Mouse (Mus musculus) NIH3T3 (cell line): ENCODE data around the gene Mogs.

Experiments
- DNase-seq: peaks from one replicate; pipeline ENCODE4 v3.0.0-alpha.2; 2012; ENCODE audit warnings: low read depth

The Mogs gene

DNA sequence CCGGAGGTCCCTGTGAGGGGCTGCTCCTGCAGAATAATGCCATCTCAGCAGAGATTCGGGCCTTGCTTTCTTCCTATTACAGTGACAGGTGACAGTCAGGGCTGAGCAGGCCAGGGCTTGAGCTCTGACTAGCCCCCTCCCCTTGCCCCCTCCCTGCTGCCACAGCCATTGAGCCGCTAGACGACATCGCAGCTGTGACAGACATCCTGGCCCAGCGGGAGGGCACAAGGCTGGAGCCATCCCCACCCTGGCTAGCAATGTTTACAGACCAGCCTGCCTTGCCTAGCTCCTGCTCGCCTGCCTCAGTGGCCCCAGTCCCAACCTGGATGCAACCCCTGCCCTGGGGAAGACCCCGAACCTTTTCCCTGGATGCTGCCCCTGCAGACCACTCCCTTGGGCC lies 36.4 kb downstream of the Mogs start:
- DNase-seq, result no peak

DNA sequence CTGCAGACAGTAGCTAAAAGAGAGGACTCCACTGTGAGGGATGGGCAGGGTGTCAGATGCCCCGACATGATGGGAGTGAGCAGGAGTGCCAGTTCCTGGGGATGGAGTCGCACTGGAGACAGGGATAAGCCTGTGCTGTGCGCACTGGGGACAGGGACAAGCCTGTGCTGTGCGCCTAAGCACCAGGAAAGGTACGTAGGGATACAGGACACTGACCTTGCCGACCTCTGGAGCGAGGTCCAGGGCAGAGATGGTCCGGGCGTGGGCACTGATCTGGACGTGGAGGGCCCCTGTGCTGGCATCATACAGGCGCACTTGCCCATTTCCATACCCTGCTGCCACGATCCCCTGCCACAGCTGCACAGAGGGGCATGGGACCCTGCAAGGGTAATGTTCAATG lies 37.7 kb downstream of the Mogs start:
- no peak for DNase-seq

DNA sequence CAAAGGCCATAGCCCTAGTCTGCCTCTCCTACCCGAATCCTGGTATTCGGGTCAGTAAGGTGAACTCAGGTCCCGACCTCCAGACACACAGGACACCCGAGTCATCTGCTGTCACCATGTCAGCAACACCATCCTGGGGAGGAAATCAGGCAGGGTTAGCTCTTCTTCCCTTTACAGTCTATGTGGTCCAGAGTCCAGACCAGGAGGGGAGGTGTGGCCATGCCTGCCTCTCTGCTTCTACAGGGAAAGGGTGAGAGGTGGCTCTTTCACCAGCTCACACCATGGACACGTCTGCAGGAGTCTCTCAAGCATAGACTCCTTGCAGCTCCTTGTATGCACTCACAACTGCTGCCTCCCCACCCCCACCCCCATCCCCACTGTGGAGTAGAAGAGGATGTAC lies 38.2 kb downstream of the Mogs start:
- DNase-seq, result no peak

DNA sequence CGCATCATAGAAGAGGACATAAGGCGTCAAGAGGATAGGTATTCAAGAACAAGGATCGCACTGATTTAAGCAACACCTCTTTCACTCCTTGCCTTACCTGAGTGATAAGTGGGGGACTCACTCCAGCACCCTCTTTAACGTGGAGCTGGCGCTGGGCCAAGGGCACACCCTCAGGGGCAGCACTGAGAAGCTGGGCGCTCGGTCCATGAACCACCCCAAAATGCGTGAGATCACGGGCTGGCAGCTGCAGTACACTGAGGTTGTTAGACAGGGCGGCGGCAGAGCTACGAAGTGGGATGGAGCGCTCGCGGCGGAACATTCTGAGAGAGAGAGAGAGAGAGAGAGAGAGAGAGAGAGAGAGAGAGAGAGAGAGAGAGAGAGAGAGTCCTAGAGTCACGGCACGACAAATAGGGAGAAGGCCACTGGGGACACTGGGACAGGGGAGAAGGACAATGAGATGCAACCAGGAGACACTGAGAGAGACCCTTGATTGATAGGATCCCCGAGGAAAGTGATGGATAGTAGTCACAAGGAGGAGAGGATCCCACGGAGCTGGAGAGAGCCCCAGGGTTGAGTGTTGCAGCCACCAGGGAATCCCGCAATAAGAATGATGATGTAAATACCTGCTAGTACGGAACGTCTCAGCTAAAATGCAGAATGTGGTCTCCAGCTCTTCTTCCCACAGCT lies 40.4 kb downstream of the Mogs start:
- DNase-seq, result peak; percentile 60

DNA sequence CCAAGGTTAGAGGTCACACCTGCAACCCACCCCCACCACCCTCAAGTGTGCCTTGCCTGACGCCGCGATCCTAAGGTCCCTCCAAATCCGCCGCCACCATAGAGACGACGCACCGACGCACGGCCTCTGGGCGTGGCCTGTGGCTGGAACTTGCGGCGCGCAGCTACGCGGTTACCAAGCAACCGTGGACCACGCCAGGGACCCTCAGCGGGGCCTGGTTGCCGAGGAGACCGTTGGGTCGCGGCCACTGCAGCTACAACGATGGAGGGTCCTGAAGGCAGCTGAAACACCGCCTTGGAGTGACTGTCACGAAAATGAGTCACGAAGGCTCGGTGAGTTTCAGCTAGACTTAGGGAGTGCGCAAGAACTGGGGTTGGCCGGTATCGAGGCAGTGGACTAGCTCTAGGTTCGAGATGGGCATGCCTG lies 41.0 kb downstream of the Mogs start, which contains the start of the genes Wdr54 and 1700003E16Rik:
Gene Wdr54, minus strand, starts transcription at position 139 of the 426 bp plus-strand sequence.
Gene 1700003E16Rik, plus strand, starts transcription at position 146 of the 426 bp plus-strand sequence.
- DNase-seq, result peak; percentile 77

DNA sequence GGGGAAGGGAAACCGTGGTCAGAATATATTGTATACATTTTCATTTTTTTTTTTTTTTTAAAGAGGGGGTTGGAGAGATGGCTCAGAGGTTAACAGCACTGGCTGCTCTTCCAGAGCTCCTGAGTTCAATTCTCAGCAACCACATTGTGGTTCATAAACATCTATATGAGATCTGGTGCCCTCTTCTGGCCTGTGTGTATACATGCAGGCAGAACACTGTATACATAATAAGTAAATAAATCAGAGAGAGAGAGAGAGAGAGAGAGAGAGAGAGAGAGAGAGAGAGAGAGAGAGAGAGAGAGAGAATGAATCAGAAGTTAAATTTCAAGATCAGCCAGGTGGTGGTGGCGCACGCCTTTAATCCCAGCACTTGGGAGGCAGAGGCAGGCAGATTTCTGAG lies 44.2 kb downstream of the Mogs start:
- peak; percentile 90 for DNase-seq

DNA sequence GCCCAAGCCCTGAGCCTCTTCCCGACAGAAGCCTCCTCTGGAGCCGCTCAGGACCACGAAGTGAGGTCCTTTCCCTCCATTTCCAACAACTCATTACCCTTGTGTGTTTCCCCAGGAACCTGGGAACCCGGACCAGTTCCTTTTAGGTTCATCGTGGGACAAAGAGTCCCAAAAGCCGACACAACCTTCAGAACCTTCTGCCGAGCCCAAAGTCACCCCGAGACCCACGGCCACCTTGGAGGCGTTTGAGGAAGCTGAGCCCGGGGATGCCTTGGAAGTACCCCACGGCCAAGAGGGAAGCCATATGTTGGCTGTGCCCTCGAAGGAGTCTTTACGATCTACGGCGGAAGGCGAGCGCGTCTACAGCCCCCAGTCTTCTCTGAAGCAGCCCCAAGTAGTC lies 46.1 kb downstream of the Mogs start:
- DNase-seq, result no peak

DNA sequence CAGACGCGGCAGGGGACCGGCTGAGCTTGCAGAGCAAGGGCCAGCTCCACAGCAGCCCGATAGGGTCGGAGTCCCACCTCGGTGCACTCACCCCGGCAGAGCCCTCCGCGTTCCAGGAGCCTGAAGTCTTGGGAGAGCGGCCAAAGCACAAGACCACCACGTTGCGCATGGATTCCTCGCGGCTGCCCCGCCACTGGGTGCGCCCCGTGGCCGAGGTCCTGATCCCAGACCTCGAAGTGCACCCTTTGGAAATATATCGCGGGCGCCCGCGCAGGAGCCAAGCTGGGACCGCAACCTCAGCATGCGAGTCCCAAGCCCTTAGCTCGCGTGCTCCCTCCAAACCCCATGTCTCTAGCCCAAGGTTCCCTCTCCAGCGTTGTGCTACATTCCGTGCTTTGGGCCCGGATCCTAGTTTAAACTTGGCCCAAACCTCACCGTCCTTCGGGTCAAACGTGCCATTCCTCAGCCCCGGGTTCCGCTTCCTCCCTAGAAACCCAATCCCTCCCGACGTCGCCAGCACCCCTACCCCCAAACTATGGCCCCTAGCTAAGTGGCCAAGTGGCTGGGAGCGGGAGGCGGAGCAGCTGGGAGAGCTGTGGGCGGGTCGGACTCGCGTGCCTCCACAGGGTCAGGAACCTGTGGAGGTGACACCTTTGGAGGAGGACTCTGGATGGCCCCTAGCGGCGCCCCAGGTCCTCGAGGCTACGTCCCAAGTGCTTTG lies 46.8 kb downstream of the Mogs start:
- DNase-seq, result no peak

DNA sequence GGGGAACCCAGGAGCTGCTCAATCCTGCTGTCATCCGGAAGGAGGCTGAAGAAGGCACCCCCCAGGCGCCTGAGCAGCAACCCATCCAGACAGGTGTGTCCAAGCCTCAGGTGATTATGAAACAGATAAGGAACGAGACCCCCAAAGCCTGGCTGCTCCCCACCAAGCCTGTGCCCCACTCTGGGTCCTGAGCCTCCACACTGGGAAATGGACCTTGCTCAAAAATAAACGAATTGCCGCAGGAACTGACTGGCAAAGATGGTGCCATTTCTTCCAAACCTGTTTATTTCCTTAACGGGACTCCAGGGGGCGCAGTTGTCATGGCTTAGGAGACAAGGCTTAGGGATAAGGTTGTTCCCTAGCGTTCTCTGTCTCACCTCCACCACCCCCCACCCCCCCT lies 47.4 kb downstream of the Mogs start:
- peak; percentile 79 for DNase-seq

DNA sequence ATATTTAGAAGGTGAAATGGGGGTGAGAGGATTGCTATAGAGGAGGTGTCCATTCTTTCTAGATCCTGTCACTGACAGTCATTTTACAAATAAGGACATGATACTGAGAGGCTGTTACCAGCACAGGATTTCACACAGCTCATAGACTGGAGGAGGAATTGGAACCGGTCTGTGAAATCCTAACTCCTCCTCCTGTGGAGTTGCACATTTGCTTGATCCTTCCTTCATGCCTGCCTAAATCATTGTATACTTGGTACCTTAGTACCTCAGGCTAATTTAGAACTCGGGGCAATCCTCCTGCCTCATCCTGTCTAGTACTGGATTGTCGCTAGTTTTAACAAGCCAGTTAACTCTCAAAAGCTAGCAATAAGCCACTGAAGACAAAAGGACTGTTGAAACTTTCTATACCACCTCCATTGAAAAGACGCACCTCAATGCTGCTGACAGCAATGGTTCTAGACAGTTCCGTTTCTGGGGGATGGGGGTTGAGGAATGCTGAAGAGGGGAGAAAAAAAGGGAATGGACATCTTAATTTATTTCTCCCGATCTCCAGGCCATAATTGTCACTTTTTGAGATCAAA lies 49.8 kb downstream of the Mogs start:
- peak; percentile 67 for DNase-seq

DNA sequence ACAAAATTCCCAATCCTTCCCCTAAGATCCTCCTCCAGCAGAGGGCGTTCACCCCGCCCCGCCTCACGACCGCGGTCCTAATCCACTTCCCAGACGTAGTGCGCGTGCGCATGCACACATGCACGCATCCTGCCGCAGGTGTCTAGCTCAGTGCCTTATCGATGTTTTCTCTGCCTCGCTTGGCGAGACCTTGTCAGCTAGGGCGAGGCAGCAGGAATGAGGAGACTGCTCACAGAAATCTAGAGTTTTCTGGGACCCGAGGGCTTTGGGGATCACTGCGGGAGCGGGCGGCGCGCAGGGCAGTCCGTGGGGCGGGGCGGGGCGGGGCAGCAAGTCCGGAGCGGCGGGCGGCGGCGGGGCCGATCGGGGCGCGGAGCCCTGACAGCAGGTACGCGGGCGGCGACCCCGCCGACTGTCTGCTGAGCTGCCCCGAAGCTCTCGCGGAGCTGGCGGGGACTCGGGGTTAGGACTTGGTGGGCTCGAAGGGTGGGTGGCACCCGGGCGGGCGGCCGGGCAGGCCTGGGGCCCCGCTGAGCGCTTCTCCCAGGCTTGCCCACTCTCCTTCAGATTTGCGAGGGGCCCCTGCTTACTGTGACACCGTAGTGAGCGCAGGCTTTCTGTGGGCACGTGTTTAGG lies 50.4 kb downstream of the Mogs start, which contains the start of gene Dctn1:
Gene Dctn1, plus strand, starts transcription at position 314 of the 636 bp plus-strand sequence.
- peak; percentile 98 for DNase-seq

DNA sequence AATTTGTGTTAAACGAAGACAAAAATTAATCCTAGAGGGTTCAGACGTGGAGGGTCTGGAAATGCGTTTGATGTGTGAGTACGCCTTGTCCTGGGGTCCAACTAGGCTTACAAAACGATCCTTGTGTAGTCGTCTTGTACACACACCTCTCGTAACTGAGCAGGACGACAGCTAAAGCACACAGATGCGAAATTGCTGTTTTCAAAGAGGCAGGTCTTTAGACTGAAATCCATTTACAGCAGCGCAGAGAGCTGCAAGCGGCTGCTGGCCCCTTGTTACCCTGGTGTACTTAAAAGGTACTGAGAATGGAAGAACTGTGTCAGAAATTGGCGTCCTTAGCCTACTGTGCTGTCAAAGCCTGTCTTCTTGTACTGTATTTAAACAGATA lies 50.9 kb downstream of the Mogs start:
- DNase-seq, result peak; percentile 59
